Mouse (Mus musculus) hindbrain, embryonic 15.5 days (tissue): ENCODE data around the gene 4930564D02Rik. TPM values are rescaled to one million over a fixed set of nuclear protein-coding genes. Genes with fewer than 3 reads are reported as not detected.

Source experiments
- ATAC-seq: fragments of 200-750 bp; cut with Nextera tagmentation; 2 replicates; pipeline ENCODE4 v1.8.0; 2017; ENCODE audit warnings: low read depth, moderate number of reproducible peaks, moderate TSS enrichment; ENCODE audit not compliant: low FRiP score
- H3K27ac ChIP-seq: fragments of 300-500 bp; sonication (generic); replicated peaks from 2 replicates; pipeline ENCODE4 v1.5.1; 2015; ENCODE audit warnings: mild to moderate bottlenecking, inconsistent platforms
- H3K27me3 ChIP-seq: fragments of 300-500 bp; sonication (generic); 2 replicates; pipeline ENCODE4 v1.6.1; 2015; ENCODE audit warnings: control low read depth, inconsistent platforms
- H3K36me3 ChIP-seq: fragments of 300-500 bp; sonication (generic); 2 replicates; pipeline ENCODE4 v1.6.1; 2015; ENCODE audit warnings: control low read depth, inconsistent platforms
- H3K4me1 ChIP-seq: fragments of 300-500 bp; sonication (generic); replicated peaks from 2 replicates; pipeline ENCODE4 v1.6.1; 2015; ENCODE audit warnings: control low read depth, inconsistent platforms
- H3K4me2 ChIP-seq: fragments of 300-500 bp; sonication (generic); 2 replicates; pipeline ENCODE4 v1.6.1; 2015; ENCODE audit warnings: moderate library complexity, mild to moderate bottlenecking, inconsistent platforms
- H3K4me3 ChIP-seq: fragments of 300-500 bp; sonication (generic); 2 replicates; pipeline ENCODE4 v1.5.1; 2015; ENCODE audit warnings: mild to moderate bottlenecking, inconsistent platforms
- H3K9ac ChIP-seq: fragments of 300-500 bp; sonication (generic); 2 replicates; pipeline ENCODE4 v1.6.1; 2015; ENCODE audit warnings: inconsistent platforms
- H3K9me3 ChIP-seq: fragments of 300-500 bp; sonication (generic); 2 replicates; pipeline ENCODE4 v1.6.1; 2016; ENCODE audit warnings: control low read depth, inconsistent platforms
- WGBS: fragments of 180-500 bp; shearing (Covaris S2); methylation state at CpG from one replicate; pipeline ENCODE4 v1.1.7; 2015; 5-methylcytosine and 5-hydroxymethylcytosine counted together
- polyA plus RNA-seq: library from polyadenylated mRNA; unstranded; fragments of >200 nt; fragmentation: Nextera tagmentation; extraction: Ambion mirVana; gene quantifications from 2 replicates; pipeline ENCODE4 v1.2.1, GENCODE M21; 2015

The 4930564D02Rik gene
- polyA plus RNA-seq, 1 experiment from 2014 or later, result not detected

DNA sequence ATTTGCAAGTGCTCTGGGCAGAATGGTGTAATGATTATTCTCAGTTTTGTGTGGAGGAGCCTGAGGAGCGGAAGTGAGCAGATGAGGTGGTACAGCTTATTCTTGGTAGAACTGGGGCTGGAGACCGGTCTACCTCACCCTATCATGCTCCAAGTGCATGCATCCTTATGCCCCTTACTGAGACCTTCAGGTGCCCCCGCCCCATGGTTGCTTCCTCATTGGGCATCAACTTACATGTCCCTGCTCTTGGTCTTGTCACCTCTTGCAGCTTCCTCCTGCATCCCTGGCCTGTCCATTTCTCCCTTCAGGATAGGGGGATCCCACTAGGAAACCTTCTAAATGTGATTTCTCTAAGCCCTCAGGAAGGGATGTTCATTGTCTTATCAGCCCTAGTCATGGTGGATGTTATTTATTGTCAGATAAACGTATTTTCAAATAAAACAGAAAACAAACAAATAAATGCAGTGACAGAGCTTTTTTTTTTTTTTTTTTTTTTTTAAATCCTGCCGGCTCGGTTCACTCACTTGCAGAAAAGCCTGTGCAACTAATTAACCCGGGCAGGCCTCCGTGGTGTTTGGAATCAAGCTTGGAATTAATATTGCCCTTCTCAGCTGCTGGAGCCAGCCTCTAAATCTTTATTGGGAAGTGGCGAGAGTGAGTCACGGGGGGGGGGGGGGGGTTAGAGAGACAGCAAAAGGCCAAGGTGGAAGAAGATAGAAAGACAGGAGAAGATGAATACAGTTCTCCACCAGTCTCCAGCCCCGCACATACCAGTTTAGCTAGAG is 26.3 kb downstream of the 4930564D02Rik start:
- no peak overlapping the region for H3K4me3 ChIP-seq
- H3K9me3 ChIP-seq, result no peaks in the 10 kb centered on the region
- H3K27me3 ChIP-seq, result no peaks in the 10 kb centered on the region
- no peaks in the 10 kb centered on the region for H3K36me3 ChIP-seq
- no peak overlapping the region for H3K4me2 ChIP-seq
- peaks cover 3% of the 10 kb centered on the region; the same call in 1 of the 2 replicates for H3K4me1 ChIP-seq
- ATAC-seq, result no peak
- H3K9ac ChIP-seq, result no peak overlapping the region
- no peak overlapping the region for H3K27ac ChIP-seq
- 51% methylated on average over 11 of the region's 11 CpGs for WGBS

DNA sequence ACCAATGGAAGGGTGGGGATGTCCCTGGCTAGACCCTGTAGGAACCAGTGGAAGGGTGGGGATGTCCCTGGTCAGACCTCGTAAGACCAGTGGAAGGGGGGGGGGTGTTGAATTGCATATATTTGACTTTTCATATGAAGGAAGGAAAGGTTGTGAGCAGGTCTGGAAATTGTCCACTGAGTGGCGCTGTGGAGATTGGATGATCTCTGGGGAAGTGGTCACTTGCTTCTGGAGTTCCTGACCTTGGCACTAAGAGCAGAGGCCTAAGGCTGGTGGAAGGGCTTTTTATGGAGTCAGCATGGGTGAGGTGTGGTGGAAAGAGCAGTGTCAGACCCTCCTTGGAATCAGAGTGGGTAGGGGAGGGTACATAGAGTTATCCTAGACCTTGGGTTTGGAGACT is 27.8 kb downstream of the 4930564D02Rik start:
- ATAC-seq, result no peak
- no peak overlapping the region for H3K4me3 ChIP-seq
- no peaks in the 10 kb centered on the region for H3K9me3 ChIP-seq
- no peak overlapping the region for H3K27ac ChIP-seq
- peaks cover 5% of the 10 kb centered on the region for H3K4me1 ChIP-seq
- no peak overlapping the region for H3K9ac ChIP-seq
- WGBS, result 61% methylated on average over 2 of the region's 2 CpGs
- no peaks in the 10 kb centered on the region for H3K27me3 ChIP-seq
- H3K4me2 ChIP-seq, result no peak overlapping the region
- no peaks in the 10 kb centered on the region for H3K36me3 ChIP-seq

DNA sequence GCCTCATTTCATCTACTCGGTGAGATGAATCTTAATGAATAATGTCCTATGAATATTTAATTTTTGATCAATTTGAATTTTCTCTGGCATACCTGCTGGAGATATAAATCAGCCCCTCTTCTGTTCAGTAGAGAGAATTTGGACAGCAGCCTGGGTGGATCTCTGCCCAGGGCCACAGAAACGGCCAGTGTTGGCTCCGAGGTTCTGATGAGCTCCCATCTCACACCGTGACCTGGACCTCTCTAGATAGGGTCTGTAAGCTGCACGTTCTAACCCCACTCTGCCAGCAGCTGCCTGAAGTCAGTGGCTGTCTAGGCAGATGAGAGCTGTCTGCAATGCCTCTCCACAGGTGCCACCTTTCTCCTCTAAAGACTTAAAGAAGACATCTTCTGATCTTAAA is 28.4 kb downstream of the 4930564D02Rik start:
- ATAC-seq, result no peak
- no peak overlapping the region for H3K9ac ChIP-seq
- H3K4me3 ChIP-seq, result no peak overlapping the region
- no peak overlapping the region for H3K4me2 ChIP-seq
- H3K27me3 ChIP-seq, result no peaks in the 10 kb centered on the region
- no peaks in the 10 kb centered on the region for H3K9me3 ChIP-seq
- H3K27ac ChIP-seq, result no peak overlapping the region
- H3K36me3 ChIP-seq, result no peaks in the 10 kb centered on the region
- WGBS, result 70% methylated on average over 5 of the region's 5 CpGs
- peaks cover 11% of the 10 kb centered on the region for H3K4me1 ChIP-seq

DNA sequence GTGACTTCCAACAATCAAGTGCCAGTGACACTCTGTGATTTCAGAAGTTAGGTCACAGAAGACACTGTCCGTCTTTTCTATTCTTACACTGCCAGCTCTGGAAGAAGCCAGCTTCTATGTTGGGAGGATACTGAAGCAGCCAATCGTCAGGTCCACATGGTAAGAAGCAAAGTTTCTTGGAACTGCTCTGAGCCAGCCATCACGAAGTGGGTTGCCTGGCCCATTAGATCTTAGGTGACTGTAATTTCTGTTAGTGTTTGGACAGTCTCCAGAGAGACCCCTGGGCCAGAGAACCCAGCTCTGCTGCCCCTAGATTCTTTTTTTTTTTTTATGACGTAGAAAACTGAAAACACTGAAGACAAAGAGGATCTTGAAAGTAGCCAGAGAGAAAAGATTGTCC is 30.9 kb downstream of the 4930564D02Rik start:
- Histone ChIP-seq H3K27me3 (no peaks in the 10 kb centered on the region), H3K4me2 (no peak overlapping the region), H3K27ac (no peak overlapping the region), H3K36me3 (no peaks in the 10 kb centered on the region), H3K9ac (no peak overlapping the region), H3K4me1 (peaks cover 13% of the 10 kb centered on the region), H3K9me3 (no peaks in the 10 kb centered on the region), H3K4me3 (no peak overlapping the region)
- no peak for ATAC-seq
- 80% methylated on average over 4 of the region's 4 CpGs for WGBS

DNA sequence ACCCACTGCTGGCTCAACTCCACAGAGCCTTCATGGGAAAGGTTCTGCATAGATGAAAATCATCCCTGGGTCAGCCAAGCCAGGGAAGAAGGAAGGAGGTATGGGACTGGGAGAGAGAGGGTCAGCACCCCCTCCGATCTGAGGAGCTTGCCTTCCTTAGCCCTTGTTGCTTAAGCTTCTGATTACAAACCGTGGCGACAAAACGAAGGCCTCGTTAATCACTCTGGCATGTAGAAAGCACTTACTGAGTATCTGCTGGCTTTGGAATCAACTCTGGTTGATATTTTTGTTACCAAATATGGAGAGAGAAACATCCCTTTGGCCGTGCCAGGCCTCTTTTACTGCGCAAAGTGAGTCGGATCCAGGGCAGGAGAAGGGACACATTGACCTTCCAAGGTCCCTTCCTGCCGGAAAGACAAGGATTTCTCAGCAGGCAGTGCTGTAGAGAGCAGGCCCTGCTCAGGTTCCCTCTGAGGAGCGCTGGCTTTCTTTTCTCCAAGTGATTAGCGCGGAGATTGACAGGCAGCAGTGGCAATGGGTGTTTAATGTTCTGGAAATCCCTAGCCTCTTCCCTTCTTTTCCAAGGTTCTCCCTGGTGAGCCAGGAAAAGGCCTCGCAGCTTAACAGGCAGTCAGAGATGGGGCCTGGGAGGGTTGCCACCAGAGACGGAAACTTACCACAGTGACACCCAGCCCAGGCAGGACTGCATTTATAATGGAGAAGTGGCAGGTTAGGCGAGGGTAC is 33.1 kb downstream of the 4930564D02Rik start:
- H3K9me3 ChIP-seq, result no peaks in the 10 kb centered on the region
- H3K27ac ChIP-seq, result no peak overlapping the region

DNA sequence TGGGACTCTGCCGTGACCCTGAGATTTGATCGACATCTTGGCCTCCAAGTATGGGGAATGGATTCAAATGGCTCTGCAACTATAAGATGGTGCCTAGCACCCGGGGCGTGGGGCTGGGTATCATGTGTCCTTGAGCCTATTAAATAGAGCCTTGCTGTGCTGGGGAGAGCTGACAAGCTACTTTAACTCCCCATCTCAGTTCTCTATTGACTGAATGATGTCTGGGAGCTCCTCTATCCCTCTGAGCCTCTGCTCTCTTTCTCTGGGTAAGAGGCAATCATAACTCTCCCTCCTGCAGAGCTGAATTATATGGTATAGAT is 33.6 kb downstream of the 4930564D02Rik start:
- 60% methylated on average over 4 of the region's 4 CpGs for WGBS
- Histone ChIP-seq H3K4me3 (no peak overlapping the region), H3K9ac (no peak overlapping the region), H3K4me1 (peaks cover 10% of the 10 kb centered on the region), H3K9me3 (no peaks in the 10 kb centered on the region), H3K4me2 (no peak overlapping the region), H3K27ac (no peak overlapping the region), H3K36me3 (no peaks in the 10 kb centered on the region), H3K27me3 (no peaks in the 10 kb centered on the region)
- ATAC-seq, result no peak

More for the DNA sequence above, 33.1 kb downstream of the 4930564D02Rik start:
- ATAC-seq, result no peak
- Histone ChIP-seq H3K4me1 (peaks cover 10% of the 10 kb centered on the region), H3K27me3 (no peaks in the 10 kb centered on the region), H3K4me3 (no peak overlapping the region), H3K36me3 (no peaks in the 10 kb centered on the region), H3K9ac (no peak overlapping the region), H3K4me2 (no peak overlapping the region)
- WGBS, result 27% methylated on average over 15 of the region's 15 CpGs

DNA sequence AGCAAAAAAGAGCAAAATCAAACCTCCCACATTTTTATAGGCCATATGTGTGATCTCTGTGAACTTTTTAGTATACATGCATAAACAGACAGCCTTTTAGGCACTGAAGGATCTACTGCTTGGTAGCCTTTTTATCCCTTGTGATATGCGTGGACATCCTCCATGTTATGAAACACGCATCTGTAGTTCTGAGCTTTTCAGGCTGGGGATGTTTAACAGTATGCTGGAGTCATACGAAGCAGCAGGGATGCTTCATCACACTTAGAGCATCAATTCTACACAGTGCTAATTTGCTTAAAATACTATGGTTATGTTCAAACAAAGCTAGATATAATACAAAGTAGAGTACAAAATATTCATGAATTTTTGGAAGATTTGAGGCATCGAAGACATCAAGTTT is 39.2 kb downstream of the 4930564D02Rik start:
- no peak overlapping the region for H3K4me2 ChIP-seq
- H3K4me1 ChIP-seq, result peaks cover 14% of the 10 kb centered on the region
- H3K27ac ChIP-seq, result no peak overlapping the region
- no peaks in the 10 kb centered on the region for H3K36me3 ChIP-seq
- no peak overlapping the region for H3K9ac ChIP-seq
- no peaks in the 10 kb centered on the region for H3K9me3 ChIP-seq
- 89% methylated on average over 4 of the region's 4 CpGs for WGBS
- ATAC-seq, result no peak
- H3K27me3 ChIP-seq, result no peaks in the 10 kb centered on the region
- no peak overlapping the region for H3K4me3 ChIP-seq

DNA sequence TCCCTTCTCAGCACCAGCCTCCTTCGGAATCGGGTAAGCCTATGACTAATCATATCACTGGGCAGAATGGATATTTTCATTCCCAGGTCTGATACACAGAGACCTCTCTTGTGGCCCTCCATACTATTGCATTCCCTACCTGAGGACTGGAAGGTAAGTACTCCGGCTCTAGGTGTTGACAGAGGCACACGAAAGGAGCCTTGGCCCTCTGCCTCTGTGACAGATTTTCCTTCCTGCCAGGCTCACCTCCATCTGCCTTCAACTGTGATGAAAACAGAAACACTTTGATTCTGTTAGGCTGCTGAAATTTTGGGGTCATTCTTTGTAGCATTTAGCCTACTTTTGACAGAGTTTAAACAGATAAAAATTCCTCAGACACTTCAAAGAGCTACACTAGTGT is 47.2 kb downstream of the 4930564D02Rik start:
- Histone ChIP-seq H3K9me3 (no peaks in the 10 kb centered on the region), H3K36me3 (no peaks in the 10 kb centered on the region), H3K4me3 (no peak overlapping the region), H3K9ac (no peak overlapping the region), H3K27me3 (no peaks in the 10 kb centered on the region), H3K4me2 (no peak overlapping the region), H3K4me1 (0 out of 2 replicates have a peak, but pooled peaks cover 6% of the 10 kb centered on the region), H3K27ac (no peak overlapping the region)
- ATAC-seq, result no peak
- 92% methylated on average over 4 of the region's 4 CpGs for WGBS

DNA sequence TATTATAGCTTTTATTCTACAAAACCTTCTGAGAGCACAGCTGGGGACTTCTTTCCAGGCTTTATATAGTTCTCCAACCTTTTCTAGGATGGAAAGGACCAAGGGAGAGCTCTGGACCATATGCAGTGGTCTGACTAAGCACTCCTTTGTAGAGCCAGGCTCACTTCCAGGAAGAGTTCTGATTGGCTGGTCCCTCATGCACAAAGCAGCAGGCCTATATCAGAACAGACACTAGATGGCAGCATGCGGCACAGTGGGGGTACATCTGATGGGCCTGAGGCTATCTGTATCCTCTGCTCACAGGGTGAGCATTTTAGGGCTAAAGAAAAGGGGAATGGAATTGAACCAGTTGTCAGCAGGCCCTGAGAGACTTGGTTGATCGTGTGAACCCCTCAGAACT is 47.6 kb downstream of the 4930564D02Rik start:
- ATAC-seq, result no peak
- Histone ChIP-seq H3K36me3 (no peaks in the 10 kb centered on the region), H3K4me3 (no peak overlapping the region), H3K27ac (no peak overlapping the region), H3K9me3 (no peaks in the 10 kb centered on the region), H3K4me2 (no peak overlapping the region), H3K9ac (no peak overlapping the region), H3K4me1 (0 out of 2 replicates have a peak, but pooled peaks cover 6% of the 10 kb centered on the region), H3K27me3 (no peaks in the 10 kb centered on the region)
- 23% methylated on average over 2 of the region's 2 CpGs for WGBS

DNA sequence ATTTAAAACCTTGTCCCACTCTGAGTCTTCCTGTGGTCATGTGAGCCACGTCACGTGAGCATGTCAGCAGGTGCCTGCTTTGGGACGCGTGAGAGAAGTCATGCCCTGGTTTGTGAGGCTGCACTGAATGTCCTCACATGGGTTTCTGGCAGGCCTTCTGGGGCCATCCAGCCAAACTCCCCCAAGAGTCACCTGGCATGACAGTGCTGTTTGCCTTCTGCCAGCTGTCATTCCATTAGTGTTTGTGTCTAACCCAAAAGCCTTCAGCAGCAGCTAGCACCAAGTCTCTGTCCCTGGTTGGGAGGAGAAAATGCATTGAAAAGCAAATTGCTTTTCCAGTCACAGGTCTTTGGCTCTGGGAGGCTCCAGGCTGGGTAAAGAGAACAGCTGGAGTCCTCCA is 50.0 kb downstream of the 4930564D02Rik start:
- Histone ChIP-seq H3K9me3 (no peaks in the 10 kb centered on the region), H3K27me3 (no peaks in the 10 kb centered on the region), H3K9ac (no peak overlapping the region), H3K4me2 (no peak overlapping the region), H3K4me3 (no peak overlapping the region), H3K27ac (no peak overlapping the region; the same call in 1 of the 2 replicates), H3K36me3 (no peaks in the 10 kb centered on the region), H3K4me1 (0 out of 2 replicates have a peak, but pooled peaks cover 6% of the 10 kb centered on the region)
- 80% methylated on average over 4 of the region's 4 CpGs for WGBS
- no peak for ATAC-seq

DNA sequence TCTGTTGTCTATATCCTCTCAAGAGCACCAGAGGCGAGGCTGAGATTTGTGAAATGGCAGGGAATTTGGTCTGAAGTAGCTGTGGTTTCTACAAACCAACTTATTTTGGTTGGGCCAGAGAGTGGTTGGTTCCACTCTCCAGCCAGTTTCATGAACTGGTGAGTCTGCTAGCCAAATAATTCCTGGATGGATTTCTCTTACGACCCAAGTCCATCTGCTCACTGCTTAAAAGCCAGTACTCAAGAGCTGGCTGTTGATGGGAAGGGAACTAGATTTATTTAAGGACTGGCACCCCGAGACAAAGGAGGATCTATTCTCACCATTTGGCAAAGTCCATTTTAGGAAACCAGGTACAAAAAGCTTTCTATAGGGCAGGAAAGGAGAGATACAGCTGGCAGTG is 57.1 kb downstream of the 4930564D02Rik start:
- Histone ChIP-seq H3K4me3 (no peak overlapping the region), H3K36me3 (no peaks in the 10 kb centered on the region), H3K27ac (no peak overlapping the region), H3K4me1 (peaks cover 4% of the 10 kb centered on the region; the same call in 1 of the 2 replicates), H3K9ac (no peak overlapping the region), H3K9me3 (no peaks in the 10 kb centered on the region), H3K4me2 (no peak overlapping the region), H3K27me3 (no peaks in the 10 kb centered on the region)
- WGBS, result 88% methylated on average over 3 of the region's 3 CpGs
- ATAC-seq, result no peak

DNA sequence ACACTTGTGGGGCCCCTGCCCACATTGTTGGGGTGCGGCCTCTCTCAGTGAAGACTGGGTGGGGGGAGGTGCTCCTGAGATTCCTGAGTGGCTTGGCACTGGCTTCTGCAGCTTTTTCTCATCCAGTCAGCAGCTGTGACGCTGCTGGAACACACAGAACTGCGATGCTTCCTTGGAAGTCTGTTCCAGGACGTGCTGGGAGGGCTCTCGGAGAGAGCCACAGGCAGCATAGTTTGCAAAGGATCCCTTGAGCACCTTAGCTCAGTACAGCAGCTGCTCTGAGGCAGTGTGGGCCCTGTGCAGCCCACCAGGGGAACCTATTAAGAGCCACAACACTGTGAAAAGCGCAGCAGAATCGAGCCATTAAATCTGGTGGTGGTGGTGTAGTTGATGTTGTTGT is 61.2 kb downstream of the 4930564D02Rik start:
- Histone ChIP-seq H3K36me3 (no peaks in the 10 kb centered on the region), H3K4me2 (no peak overlapping the region), H3K27me3 (no peaks in the 10 kb centered on the region), H3K27ac (no peak overlapping the region), H3K9me3 (no peaks in the 10 kb centered on the region), H3K9ac (no peak overlapping the region), H3K4me1 (peaks cover 4% of the 10 kb centered on the region; the same call in 1 of the 2 replicates), H3K4me3 (no peak overlapping the region)
- WGBS, result 49% methylated on average over 7 of the region's 7 CpGs
- no peak for ATAC-seq
